Mouse (Mus musculus) splenic B cell, adult 2 months (primary cell): ENCODE data around the gene Timmdc1.
"Not testable (repeated sequence)": the region's sequence is repeated elsewhere in the genome, so short reads cannot be mapped to it uniquely, and the experiment has no call there.

ENCODE experiments used
- DNase-seq: peaks from one replicate; pipeline ENCODE4 v3.0.0-alpha.2; 2011; ENCODE audit warnings: low read depth, low spot score
- H3K27me3 ChIP-seq: 2 replicates; pipeline ENCODE4 v1.6.1; 2012; ENCODE audit warnings: mild to moderate bottlenecking, low read length, moderate library complexity, mixed read lengths; ENCODE audit not compliant: control insufficient read depth, poor library complexity, insufficient read depth, severe bottlenecking
- H3K36me3 ChIP-seq: 2 replicates; pipeline ENCODE4 v1.6.1; 2012; ENCODE audit warnings: mild to moderate bottlenecking, low read length, moderate library complexity, mixed read lengths; ENCODE audit not compliant: control insufficient read depth, poor library complexity, insufficient read depth, severe bottlenecking

The Timmdc1 gene

DNA sequence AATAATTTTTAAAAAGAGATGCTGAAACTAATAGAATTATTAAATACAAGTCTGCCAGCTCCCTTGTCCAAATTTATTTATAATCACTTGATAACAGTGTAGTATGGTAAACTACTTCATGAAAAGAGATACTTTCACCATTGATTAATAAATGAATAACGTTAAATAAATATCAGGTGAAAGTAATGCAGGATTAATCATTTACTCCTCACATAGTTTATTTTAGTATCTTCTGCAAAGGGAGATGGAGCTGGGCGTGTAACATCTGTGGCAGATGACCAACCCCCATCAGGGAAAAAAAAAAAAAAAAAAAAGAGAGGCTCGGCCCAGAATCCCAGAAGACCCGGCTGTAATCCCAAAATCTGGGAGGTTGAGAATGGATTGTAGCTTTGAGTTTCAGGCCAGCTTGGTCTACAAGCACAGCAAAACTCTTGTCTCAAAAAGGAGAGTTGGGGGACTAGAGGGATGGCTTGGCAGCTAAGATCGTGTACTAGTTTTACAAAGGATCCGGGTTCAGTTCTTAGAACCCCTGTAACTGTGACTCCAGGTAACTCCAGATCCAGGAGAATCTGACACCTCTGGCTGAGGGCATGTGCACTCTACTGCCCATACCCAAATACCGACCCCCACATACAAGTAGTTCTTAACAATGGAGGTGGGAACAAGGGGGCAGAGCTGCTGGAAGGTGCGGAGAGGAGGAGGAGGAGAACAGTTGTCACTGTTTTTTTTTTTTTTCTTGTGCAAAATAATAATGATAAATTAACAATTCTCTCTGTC is 1.1 kb downstream of the Timmdc1 start:
- Histone ChIP-seq H3K27me3 (no peaks in the 10 kb centered on the region), H3K36me3 (peaks cover 4% of the 10 kb centered on the region)
- DNase-seq, result no peak

DNA sequence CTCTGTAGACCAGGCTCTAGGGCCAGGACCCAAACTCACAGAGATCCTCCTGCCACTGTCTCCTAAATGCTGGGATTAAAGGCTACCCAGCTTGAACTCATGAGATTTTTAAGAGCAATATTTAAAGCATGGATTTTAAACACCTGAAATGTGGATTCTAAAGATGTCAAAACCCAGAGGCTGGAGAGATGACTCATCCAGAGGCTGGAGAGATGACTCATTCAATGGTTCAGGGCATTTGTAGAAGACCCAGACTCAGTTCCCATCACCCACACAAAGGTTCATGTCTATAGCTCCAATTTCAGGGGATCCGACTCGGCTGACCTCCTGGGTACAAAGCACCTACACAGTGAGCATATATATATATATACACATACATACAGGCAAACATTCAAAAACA is 3.3 kb downstream of the Timmdc1 start:
- no peak for DNase-seq
- peaks cover 4% of the 10 kb centered on the region for H3K36me3 ChIP-seq
- no peaks in the 10 kb centered on the region for H3K27me3 ChIP-seq

DNA sequence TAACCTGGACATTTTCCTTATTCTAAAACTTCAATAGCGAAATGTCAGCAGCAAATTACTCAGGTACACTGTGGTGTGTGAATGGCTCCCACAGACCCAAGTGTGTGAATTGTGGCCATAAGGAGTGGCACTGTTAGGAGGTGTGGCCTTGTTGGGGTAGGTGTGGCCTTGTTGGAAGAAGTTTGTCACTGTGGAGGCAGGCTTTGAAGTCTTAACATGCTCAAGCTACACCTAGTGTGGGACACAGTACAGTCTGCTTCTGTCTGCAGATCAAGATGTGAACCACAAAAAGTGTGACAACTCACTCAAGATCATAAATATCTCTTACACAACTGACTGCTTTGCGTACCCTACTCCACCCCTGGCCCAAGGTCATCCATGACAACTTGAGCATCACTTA is 11.6 kb downstream of the Timmdc1 start:
- Histone ChIP-seq H3K27me3 (no peaks in the 10 kb centered on the region), H3K36me3 (peaks cover 2% of the 10 kb centered on the region; the same call in 1 of the 2 replicates)
- no peak for DNase-seq

DNA sequence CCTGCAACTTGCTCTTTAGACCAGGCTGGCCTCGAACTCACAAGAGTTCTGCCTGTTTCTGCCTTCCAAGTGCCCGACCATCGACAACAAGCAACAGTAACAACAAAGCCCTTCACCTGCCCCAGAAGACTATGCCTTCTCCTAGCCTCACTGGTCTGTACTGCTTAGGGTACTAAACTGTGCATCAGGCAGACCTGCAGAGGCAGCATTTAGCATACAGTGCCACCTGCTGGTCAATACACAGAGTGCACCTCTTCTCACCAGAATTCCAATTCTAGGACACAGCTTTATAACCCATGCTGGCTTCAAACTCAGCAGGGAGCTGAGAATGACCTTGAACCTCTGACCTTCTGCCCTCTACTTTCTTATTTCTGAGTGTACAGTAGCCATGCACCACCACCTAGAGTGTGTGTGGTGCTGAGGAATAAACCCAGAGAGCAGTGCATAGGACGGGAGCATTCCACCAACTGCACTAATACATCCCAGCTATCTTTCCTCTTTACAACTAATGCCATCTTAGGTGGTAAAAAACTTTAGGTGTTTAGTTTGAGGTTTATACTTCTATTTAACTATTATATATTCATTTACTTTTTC is 16.3 kb downstream of the Timmdc1 start:
- H3K27me3 ChIP-seq, result no peaks in the 10 kb centered on the region
- H3K36me3 ChIP-seq, result peaks cover 8% of the 10 kb centered on the region
- DNase-seq, result peak; percentile 80

DNA sequence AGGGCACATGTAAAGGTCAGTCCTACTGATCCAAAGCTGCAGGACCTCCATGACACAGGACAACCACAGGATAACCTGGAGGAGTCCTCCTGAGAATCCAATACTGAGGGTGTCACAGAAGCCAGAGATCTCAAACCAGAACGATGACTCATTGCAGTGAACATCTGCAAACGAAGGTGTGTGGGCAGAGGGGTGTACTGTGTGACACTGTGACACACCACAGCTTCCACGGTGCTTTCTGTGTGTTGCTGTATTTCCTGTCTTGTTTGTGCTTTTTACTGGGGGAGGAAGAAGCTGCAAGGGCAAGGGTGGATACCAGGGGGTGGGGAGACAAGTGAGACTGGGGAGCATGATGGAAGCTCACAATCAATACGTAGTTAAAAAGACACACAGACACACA is 18.9 kb downstream of the Timmdc1 start:
- Histone ChIP-seq H3K27me3 (no peaks in the 10 kb centered on the region), H3K36me3 (peaks cover 10% of the 10 kb centered on the region)
- DNase-seq, result no peak

DNA sequence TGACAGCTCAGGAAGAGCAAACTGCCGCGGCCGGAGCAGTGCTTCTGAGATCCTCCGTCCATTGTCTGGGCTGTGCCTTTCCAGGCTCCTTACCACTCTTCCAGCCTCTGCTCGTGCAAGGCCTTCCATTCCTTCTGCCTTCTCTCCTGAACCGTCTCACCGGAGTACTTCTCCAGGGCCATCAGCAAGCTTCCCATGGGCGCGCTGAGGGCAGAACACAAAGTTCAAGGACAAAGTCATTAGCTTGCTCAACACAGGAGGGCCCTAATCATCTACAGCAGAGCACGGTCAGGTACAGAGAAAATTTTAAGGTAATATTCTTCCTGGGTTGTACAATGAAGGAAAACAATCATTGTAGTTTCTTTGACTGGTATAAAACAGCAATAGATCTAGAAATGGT is 20.0 kb downstream of the Timmdc1 start:
- Histone ChIP-seq H3K27me3 (no peaks in the 10 kb centered on the region), H3K36me3 (peaks cover 14% of the 10 kb centered on the region)
- no peak for DNase-seq

DNA sequence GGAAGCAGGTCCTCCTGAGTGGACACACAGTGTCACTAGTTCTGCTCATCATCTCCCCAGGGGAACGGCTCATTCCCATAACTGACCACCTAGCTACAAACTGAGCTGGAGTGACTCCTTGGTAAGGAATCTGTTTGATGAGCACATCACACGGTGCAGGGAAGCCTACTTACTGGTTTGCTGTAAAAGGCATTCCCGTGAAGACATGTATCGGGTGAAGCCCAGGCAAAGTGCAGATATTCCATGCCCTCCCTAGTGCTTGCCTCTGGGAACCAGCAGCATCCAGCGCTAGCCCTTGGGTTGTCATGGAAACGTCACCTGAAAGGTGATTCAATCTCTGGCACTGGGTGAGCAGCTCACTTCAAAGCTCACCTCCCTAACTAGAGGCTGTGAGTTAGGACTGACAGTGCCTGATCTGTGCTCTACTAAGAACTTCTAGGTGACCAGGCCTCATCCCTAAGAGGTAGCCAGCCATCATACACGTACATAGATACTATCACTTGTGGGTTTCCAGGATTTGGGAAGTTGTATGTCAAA is 25.8 kb downstream of the Timmdc1 start:
- Histone ChIP-seq H3K27me3 (no peaks in the 10 kb centered on the region), H3K36me3 (peaks cover 6% of the 10 kb centered on the region)
- DNase-seq, result no peak

DNA sequence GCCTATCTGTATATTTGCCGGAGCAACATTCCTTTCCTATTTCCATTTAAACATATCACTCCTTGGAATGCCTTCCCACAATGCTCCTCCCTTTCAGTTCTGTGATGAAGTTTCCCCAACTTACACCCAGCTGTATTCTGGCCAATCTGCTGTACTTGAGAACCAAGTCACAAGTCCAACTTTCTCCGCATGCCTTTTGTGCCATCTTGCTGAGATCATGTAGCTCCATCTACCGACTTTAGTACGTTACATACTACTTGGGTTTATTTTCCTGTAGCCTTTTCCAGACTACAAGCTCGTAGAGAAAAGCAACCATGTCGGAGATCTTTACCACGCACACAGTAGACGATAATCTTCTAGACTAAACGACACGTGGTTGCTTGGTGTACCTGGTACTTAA is 28.6 kb downstream of the Timmdc1 start:
- no peaks in the 10 kb centered on the region; the same call in 1 of the 2 replicates for H3K27me3 ChIP-seq
- peaks cover 4% of the 10 kb centered on the region; the same call in 1 of the 2 replicates for H3K36me3 ChIP-seq
- DNase-seq, result no peak

DNA sequence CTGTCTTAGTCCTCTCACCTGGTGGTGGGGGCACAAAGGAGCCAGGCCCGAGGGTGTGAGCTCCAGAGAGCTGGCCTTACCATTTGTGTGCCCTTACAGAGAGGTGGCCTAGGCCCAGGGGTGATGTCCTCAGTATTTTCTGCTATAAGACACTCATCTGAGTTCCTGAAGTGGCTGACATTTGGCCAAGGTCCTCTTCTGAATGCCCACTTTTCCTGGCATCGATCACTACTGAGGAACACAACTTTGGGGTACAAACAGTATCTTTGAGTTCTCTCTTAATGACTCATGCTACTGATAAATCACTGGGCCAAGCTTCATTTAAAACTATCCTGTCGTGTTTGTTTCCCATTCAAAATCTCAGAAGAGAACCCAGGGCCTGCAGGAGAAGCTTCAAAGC is 29.9 kb downstream of the Timmdc1 start:
- DNase-seq, result no peak
- peaks cover 2% of the 10 kb centered on the region; the same call in 1 of the 2 replicates for H3K36me3 ChIP-seq
- H3K27me3 ChIP-seq, result no peaks in the 10 kb centered on the region; the same call in 1 of the 2 replicates

DNA sequence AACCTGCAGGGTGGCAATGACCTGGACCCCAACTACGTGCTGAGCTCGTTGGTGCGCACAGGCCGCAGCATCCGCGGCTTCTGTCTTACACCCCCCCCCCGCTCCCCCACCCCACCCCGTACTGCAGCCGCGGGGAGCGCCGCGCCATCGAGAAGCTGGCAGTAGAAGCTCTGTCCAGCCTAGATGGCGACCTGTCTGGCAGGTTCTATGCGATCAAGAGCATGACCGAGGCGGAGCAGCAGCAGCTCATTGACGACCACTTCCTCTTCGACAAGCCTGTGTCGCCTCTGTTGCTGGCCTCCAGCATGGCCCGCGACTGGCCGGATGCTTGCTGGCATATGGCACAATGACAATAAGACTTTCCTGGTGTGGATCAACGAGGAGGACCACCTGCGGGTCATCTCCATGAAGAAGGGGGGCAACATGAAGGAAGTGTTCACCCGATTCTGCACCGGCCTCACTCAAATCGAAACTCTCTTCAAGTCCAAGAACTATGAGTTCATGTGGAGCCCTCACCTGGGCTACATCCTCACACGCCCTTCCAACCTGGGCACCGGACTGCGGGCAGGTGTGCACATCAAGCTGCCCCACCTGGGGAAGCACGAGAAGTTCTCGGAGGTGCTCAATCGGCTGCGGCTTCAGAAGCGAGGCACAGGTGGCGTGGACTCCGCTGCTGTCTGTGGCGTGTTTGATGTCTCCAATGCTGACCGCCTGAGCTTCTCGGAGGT is 38.7 kb downstream of the Timmdc1 start:
- H3K36me3 ChIP-seq, result no peaks in the 10 kb centered on the region
- H3K27me3 ChIP-seq, result no peaks in the 10 kb centered on the region
- DNase-seq, result peak; percentile 42

DNA sequence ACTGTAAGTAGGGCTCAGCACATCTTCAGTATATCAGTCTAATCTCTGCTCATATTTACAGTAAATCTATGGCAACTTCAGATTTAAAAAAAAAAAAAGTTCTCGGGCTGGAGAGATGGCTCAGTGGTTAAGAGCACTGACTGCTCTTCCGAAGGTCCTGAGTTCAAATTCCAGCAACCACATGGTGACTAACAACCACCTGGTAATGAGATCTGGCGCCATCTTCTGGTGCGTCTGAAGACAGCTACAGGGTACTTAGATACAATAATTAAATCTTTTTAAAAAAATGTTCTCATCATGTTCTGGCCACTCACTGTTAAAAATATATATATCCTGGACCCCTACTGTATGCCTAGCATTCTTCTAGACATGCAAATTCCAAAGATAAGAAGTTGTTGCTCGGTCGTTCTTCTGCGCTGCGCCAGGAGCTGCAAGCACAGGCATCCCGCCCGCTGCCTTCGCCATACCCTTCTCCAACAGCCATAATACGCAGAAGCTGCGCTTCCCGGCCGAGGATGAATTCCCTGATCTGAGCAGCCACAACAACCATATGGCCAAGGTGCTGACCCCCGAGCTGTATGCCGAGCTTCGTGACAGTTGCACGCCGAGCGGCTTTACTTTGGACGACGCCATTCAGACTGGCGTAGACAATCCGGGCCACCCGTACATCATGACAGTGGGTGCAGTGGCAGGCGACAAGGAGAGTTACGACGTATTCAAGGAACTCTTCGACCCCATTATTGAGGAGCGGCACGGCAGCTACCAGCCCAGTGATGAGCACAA is 39.5 kb downstream of the Timmdc1 start:
- no peaks in the 10 kb centered on the region for H3K27me3 ChIP-seq
- DNase-seq, result peak; percentile 81
- no peaks in the 10 kb centered on the region for H3K36me3 ChIP-seq

DNA sequence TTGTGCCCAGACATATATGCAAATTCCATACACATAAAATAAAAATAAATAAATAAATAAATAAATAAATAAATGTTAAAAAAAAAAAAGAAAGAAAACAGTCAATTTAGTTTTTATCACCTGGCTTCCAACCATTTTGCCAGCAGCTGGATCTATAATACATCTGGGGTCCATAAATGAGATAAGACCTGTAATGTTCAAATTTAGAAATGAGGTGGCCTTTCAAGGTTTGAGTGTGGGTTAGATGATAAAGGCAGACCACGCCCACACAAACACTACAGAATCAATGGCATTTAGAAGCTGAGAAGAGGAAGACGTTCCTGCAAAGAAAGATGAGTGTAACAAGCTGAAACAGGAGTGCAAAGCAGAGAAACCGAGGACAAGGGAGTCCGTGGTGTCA is 41.1 kb downstream of the Timmdc1 start:
- Histone ChIP-seq H3K36me3 (no peaks in the 10 kb centered on the region), H3K27me3 (no peaks in the 10 kb centered on the region)
- DNase-seq, result no peak

DNA sequence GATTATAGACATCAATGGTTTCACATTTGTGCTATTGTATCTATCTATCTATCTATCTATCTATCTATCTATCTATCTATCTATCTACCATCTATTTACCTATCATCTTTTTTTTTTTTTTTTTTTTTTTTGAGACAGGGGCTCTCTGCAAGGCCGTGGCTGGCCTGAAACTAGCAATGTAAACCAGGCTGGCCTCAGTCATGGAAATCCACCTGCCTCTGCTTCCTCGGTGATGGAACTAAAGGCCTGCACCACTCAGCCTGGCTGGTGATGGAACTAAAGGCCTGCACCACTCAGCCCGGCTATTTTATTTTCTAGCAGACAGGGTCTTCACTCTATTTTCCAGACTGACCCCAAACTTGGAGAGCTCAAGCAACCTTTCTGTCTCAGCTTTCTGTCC is 44.2 kb downstream of the Timmdc1 start:
- no peaks in the 10 kb centered on the region for H3K27me3 ChIP-seq
- no peak for DNase-seq
- H3K36me3 ChIP-seq, result no peaks in the 10 kb centered on the region

DNA sequence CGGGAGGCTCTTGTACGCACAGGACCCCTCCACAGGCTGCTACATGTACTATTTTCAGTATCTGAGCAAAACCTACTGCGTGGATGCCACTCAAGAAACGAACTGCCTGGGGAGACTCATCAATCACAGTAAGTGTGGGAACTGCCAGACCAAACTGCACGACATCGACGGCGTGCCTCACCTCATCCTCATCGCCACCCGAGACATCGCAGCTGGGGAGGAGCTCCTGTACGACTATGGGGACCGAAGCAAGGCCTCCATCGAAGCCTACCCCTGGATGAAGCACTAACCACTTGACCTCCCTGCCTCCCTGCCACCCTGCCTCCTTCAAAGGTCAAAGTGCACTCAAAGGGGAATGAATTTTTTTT is 45.2 kb downstream of the Timmdc1 start:
- not testable (repeated sequence) for DNase-seq, H3K36me3 ChIP-seq, H3K27me3 ChIP-seq
